Mouse (Mus musculus) cortical plate, adult 2 months (tissue): ENCODE measurements around the gene Zfp74. TPM values are rescaled to one million over a fixed set of nuclear protein-coding genes. Genes with fewer than 3 reads are reported as not detected.

Source experiments
- H3K27ac ChIP-seq: fragments of 200-500 bp; 2 replicates; pipeline ENCODE4 v1.5.1; 2012; ENCODE audit warnings: low read length, control low read depth, inconsistent platforms; ENCODE audit not compliant: insufficient read depth
- H3K4me1 ChIP-seq: fragments of 200-500 bp; 2 replicates; pipeline ENCODE4 v1.6.1; 2011; ENCODE audit warnings: low read length; ENCODE audit not compliant: control insufficient read depth, insufficient read depth
- H3K4me3 ChIP-seq: fragments of 200-500 bp; 2 replicates; pipeline ENCODE4 v1.5.1; 2011; ENCODE audit warnings: mild to moderate bottlenecking, low read length, control low read depth; ENCODE audit not compliant: insufficient read depth
- CTCF ChIP-seq: fragments of 200-500 bp; IDR thresholded peaks from 2 replicates; pipeline ENCODE4 v1.5.1; 2011; ENCODE audit warnings: mild to moderate bottlenecking, control low read depth, low read length; ENCODE audit not compliant: insufficient read depth; ENCODE audit errors: extremely low read depth
- POLR2A ChIP-seq: fragments of 200-500 bp; IDR thresholded peaks from 2 replicates; pipeline ENCODE4 v1.6.1; 2011; ENCODE audit warnings: mild to moderate bottlenecking, low read length, control low read depth; ENCODE audit not compliant: insufficient read depth; ENCODE audit errors: extremely low read depth
- polyA plus RNA-seq: library from polyadenylated mRNA; depleted of rRNA; stranded (reverse); fragments of >200 nt; gene quantifications from 2 replicates; pipeline ENCODE4 v1.2.3, GENCODE M21; 2012

Zfp74 gene
- polyA plus RNA-seq, 1 experiment, result 12.5 TPM

DNA sequence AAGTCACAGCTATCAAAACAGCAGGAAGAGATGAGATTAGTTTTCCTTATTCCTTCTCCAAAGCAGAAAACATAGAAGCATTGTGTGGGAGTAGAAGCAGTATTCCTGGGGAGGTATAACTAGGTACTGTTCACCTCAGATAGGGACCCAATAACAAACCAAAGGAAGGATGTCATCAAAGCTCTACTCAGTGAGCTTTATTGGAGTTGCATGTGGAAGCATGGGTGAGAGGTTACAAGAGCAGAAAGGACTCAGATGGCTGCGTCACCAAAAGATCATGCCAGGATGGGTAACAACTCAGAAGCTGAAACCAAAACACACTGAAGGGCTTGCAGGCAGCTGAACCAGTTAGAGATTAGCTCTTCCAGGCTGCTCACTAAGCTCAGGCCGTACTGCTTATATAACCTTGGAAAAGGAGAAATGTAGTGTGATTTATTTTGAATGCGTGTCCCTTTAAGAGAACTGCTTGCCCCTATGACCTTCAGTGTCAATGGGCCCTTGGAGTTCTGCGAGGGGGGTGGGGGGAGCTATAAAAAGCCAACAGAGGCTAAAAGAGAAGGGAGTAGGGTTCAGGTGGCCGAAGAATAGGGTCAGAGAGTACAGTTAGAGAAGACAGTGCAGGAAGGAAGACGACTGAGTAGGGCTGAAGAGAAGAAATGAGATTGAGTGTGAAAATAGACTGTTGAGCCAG is 36.4 kb downstream of the Zfp74 start:
- TF ChIP-seq POLR2A, result no peak
- TF ChIP-seq CTCF, result no peak

DNA sequence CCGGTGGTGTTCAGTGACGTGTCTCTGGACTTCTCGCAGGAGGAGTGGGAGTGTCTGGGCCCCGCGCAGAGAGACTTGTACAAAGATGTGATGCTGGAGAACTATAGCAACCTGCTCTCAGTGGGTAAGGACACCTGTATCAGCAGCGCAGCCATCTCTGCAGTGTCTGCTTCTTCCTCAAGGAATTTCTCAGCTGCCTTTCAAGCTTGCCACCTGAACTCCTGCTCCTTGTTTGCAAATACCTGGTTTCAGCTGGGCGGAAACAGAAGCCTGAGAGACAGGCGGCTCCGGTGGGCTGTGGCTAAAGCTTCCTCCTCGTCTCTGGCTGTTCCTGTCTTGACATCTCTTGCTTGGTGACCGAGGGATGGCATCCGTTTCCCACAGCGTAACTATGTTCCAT is 41.7 kb downstream of the Zfp74 start:
- no peak overlapping the region for H3K27ac ChIP-seq
- TF ChIP-seq POLR2A (no peak), CTCF (no peak)
- H3K4me3 ChIP-seq, result no peak overlapping the region
- H3K4me1 ChIP-seq, result 0 out of 2 replicates have a peak, but pooled peaks cover 1% of the 10 kb centered on the region

More for the DNA sequence above, 36.4 kb downstream of the Zfp74 start:
- H3K4me1 ChIP-seq, result no peaks in the 10 kb centered on the region
- H3K27ac ChIP-seq, result no peak overlapping the region
- no peak overlapping the region for H3K4me3 ChIP-seq

DNA sequence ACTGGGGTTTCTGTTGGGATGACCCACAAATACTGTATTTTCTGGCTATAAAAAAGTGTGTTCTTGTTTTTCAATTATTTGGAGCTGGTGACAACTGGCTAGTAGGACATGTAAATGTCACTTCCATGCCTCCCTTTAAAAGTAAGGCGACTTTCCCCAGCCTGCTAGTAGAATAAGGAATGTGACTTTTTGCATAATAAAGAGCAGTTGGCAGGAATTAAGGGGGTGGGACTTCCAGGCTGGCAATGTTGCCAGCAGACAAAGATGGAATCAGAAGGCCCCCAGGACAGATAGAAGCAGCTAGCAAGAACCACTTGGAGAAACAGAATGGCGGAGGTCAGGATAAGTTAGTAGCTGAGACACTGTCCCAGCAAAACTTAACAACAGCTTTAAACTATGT is 43.6 kb downstream of the Zfp74 start:
- Histone ChIP-seq H3K27ac (no peak overlapping the region), H3K4me3 (no peak overlapping the region), H3K4me1 (0 out of 2 replicates have a peak, but pooled peaks cover 1% of the 10 kb centered on the region)
- TF ChIP-seq CTCF, result no peak
- TF ChIP-seq POLR2A, result no peak

DNA sequence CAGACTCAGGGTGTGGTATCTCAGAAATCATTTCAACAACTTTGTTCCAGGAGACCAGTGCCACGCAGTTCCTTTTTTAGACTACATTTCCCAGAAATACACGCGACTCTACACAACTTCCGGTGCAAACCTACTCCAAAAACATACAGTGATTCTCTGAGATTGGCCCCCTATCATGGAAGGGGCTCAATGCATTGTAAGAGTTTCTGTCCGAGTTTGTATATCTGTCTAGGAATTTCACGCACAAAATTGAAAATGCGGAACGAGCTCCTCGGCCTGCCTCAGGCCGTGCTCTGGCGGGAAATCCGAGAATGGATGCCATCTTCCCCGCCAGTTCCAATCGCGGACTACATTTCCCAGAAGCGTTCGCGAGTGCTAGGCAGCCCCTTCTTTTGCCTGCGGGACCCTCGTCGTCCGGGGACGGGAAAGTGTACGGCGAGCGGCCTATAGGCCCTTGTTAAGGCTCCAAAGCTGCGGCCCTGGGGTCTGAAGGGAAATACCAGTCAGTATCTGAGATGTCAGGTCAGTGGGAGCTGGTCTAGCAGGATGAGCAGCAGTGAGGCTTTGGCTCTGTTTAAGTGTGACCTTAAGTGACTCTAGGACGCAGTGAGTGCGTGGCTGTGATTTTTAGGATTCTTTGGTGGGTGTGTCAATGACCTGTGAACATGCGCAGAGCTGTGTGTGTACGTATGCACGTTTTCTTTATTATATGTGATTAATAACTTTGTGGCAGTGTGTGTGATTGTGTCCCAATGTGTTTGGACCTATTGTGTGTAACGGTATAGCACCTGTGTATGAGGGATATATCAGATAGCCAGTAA is 45.5 kb downstream of the Zfp74 start, which contains the start of gene Zfp383:
Zfp383 (plus strand) TSS at position 94 of the 821 bp plus-strand sequence.
- Histone ChIP-seq H3K4me1 (0 out of 2 replicates have a peak, but pooled peaks cover 1% of the 10 kb centered on the region), H3K27ac (peak within 1 kb of the TSS; percentile 7; the same call in 1 of the 2 replicates), H3K4me3 (peak within 1 kb of the TSS; percentile 65)
- no peak for TF ChIP-seq POLR2A

DNA sequence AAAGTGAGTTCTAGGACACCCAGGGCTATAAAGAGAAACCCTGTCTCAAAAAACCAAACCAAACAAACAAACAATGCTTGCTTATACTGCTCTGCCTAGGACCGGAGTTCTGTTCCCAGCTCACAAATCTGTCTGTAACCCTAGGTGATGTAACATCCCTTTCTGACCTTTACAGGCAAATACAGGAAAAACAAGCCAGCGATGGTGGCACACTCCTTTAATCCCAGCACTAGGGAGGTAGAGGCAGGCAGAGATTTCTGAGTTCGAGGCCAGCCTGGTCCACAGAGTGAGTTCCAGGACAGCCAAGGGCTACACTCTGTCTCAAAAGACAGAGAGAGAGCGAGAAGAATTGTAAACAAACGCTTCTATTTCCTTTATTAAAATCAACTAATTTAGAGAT is 46.7 kb downstream of the Zfp74 start:
- 0 out of 2 replicates have a peak overlapping the region, but pooled peaks have one; percentile 5 for H3K27ac ChIP-seq
- H3K4me1 ChIP-seq, result 0 out of 2 replicates have a peak, but pooled peaks cover 1% of the 10 kb centered on the region
- no peak for TF ChIP-seq CTCF
- TF ChIP-seq POLR2A, result no peak
- no peak overlapping the region; the same call in 1 of the 2 replicates for H3K4me3 ChIP-seq

DNA sequence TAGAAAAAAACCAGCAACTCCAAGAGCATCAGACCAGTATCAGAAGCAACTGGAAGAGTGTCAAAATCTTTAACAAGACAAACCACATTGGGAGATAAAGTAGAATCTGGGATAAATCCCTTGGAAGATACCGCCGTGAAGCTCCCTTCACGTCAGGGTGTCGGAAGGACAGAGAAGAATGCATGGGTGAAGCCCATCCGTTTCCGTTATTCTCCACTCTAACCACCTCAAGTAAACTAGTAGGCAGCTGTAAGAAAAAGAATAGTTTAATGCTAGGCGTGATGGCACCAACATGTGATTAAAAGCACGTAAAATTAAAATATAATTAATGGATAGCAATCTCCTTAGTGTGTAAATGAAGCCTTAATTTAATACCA is 47.2 kb downstream of the Zfp74 start:
- TF ChIP-seq POLR2A (no peak), CTCF (no peak)
- Histone ChIP-seq H3K4me1 (0 out of 2 replicates have a peak, but pooled peaks cover 1% of the 10 kb centered on the region), H3K27ac (0 out of 2 replicates have a peak overlapping the region, but pooled peaks have one; percentile 5), H3K4me3 (peak overlapping the region; percentile 56)

DNA sequence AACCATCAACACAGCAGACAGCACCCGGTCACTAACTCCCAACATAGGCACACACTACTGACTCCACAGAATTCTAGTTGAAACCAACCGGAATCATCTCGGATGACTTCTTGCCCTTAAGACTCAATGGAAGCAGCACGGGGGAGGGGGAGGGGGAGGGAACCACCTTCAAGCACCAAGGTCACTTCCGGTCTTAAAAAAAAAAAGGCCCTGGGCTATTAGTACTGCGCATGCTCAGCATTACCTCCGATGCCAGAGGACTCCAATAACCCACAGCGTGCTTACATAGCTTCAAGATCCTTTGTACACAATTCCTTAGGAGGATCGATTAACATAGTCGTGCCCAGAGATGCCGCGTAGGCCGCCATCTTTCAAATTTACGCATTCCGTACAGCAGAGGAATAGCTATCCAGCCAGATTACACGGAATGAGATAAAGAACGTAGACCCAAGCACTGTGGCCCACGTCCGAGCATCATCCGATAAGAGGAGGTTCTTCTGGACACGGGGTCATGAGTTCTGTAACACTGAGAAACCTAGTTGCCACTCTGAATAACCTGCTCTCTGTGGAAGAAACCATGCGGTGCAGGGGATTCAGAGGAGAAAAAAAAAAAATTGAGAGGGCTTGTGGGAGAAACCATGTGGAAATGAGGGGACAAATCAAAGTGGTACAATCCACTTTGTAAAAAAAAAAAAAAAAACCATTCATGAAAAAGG is 47.8 kb downstream of the Zfp74 start, which contains the start of gene Zfp27:
Zfp27 (minus strand) TSS at position 607 of the 716 bp plus-strand sequence.
- Histone ChIP-seq H3K27ac (peak within 1 kb of the TSS; percentile 35), H3K4me1 (0 out of 2 replicates have a peak, but pooled peaks cover 1% of the 10 kb centered on the region), H3K4me3 (peak within 1 kb of the TSS; percentile 56)
- TF ChIP-seq POLR2A, result peak; percentile 12; the same call in 1 of the 2 replicates
- no peak for TF ChIP-seq CTCF

DNA sequence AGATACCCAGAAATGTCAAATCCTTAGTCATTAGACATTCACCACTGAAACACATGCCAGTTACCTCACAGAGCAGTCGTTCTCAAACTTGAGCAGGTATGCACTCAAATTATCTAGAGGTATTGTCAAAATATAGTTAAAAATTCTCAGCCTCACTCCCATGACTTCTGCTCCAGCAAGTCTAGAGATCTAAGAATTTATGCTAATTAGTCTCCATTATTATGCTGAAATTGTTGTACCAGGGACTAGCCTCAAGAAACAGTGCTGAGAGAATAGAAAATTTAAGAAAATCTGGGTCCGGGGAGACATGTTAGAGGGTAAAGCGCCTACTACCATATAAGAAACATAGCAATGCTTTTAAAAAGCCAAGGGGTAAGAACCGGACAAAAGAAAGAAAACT is 49.8 kb downstream of the Zfp74 start:
- no peak for TF ChIP-seq CTCF
- TF ChIP-seq POLR2A, result no peak
- no peak overlapping the region for H3K4me3 ChIP-seq

DNA sequence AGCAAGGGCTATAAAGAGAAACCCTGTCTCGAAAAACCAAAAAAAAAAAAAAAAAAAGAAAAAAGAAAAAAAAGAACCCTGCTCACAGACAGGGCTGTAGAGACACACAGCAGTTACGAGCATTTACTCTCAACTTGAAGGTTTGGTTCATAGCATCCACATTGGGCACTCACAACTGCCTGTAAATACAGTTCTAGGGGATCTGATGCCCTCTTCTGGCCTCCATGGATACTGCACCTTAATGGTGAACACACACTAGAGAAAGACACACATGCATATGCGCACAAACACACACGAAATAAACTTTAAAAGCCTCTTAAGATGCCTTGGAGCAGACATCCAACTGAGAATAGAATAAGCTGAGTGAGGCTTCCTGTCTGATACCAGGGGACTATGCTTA is 55.5 kb downstream of the Zfp74 start:
- no peak for TF ChIP-seq POLR2A
- TF ChIP-seq CTCF, result no peak
- Histone ChIP-seq H3K4me1 (no peaks in the 10 kb centered on the region), H3K27ac (no peak overlapping the region), H3K4me3 (no peak overlapping the region)

More for the DNA sequence above, 49.8 kb downstream of the Zfp74 start:
- Histone ChIP-seq H3K27ac (no peak overlapping the region), H3K4me1 (no peaks in the 10 kb centered on the region)
